Mouse (Mus musculus) liver, adult 2 months (tissue): ENCODE data around the gene Mipep. TPM values are rescaled to one million over a fixed set of nuclear protein-coding genes. Genes with fewer than 3 reads are reported as not detected.
A peak's percentile ranks its signal among the peaks of the same experiment; 100 is the strongest.

Experiments used
- DNase-seq: peaks from one replicate; pipeline ENCODE4 v3.0.0-alpha.2; 2011; ENCODE audit warnings: low read depth, low spot score; ENCODE audit errors: extremely low read depth
- H3K27ac ChIP-seq: fragments of 200-500 bp; replicated peaks from 2 replicates; pipeline ENCODE4 v1.5.1; 2012; ENCODE audit warnings: low read depth, mild to moderate bottlenecking, control low read depth, inconsistent platforms, low read length; ENCODE audit not compliant: insufficient read depth
- H3K27me3 ChIP-seq: fragments of 200-500 bp; 2 replicates; pipeline ENCODE4 v1.6.1; 2012; ENCODE audit warnings: mild to moderate bottlenecking, moderate library complexity, low read length, inconsistent platforms; ENCODE audit not compliant: control insufficient read depth, insufficient read depth
- H3K36me3 ChIP-seq: fragments of 200-500 bp; 2 replicates; pipeline ENCODE4 v1.6.1; 2012; ENCODE audit warnings: low read length, inconsistent platforms; ENCODE audit not compliant: control insufficient read depth, insufficient read depth
- H3K4me1 ChIP-seq: fragments of 200-500 bp; 2 replicates; pipeline ENCODE4 v1.6.1; 2011; ENCODE audit warnings: low read length; ENCODE audit not compliant: control insufficient read depth, insufficient read depth
- H3K4me3 ChIP-seq: fragments of 200-500 bp; 2 replicates; pipeline ENCODE4 v1.5.1; 2011; ENCODE audit warnings: low read depth, mild to moderate bottlenecking, control low read depth, low read length, moderate library complexity; ENCODE audit not compliant: insufficient read depth
- H3K79me2 ChIP-seq: fragments of 200-500 bp; 2 replicates; pipeline ENCODE4 v1.6.1; 2012; ENCODE audit warnings: inconsistent platforms, mild to moderate bottlenecking, low read length, moderate library complexity; ENCODE audit not compliant: control insufficient read depth, insufficient read depth
- H3K9ac ChIP-seq: fragments of 200-500 bp; 2 replicates; pipeline ENCODE4 v1.6.1; 2012; ENCODE audit warnings: low read depth, mild to moderate bottlenecking, control low read depth, inconsistent platforms, low read length
- CTCF ChIP-seq: fragments of 200-500 bp; IDR thresholded peaks from 2 replicates; pipeline ENCODE4 v1.5.1; 2011; ENCODE audit warnings: low read depth, low read length, control low read depth
- POLR2A ChIP-seq: fragments of 200-500 bp; IDR thresholded peaks from 2 replicates; pipeline ENCODE4 v1.6.1; 2011; ENCODE audit warnings: low read length, control low read depth; ENCODE audit not compliant: insufficient read depth; ENCODE audit errors: extremely low read depth
- WGBS: fragments of 180-500 bp; shearing (Covaris S2); methylation state at CpG from one replicate; pipeline ENCODE4 v1.1.7; 2018; 5-methylcytosine and 5-hydroxymethylcytosine counted together
- polyA plus RNA-seq: library from polyadenylated mRNA; depleted of rRNA; stranded (reverse); fragments of >200 nt; gene quantifications from 2 replicates; pipeline ENCODE4 v1.2.3, GENCODE M21; 2012; rRNA removed
- total RNA-seq: library from RNA; depleted of rRNA; stranded (reverse); fragments of >200 nt; gene quantifications from 2 replicates; pipeline ENCODE4 v1.2.3, GENCODE M21; 2014; rRNA removed

Gene Mipep
- total RNA-seq (26.0 and 30.1 TPM in 2 replicates), polyA plus RNA-seq (13.9 and 15.2 TPM in 2 replicates)

GRCm38 (mm10) chr14:60784427-60785315 lies at the start of gene Mipep:
Gene Mipep (plus strand): TSS chr14:60784573.
- Histone ChIP-seq H3K4me3 (peak within 1 kb of the TSS; percentile 64), H3K36me3 (peaks cover 2% of the 10 kb centered on the region; the same call in 1 of the 2 replicates), H3K4me1 (0 out of 2 replicates have a peak, but pooled peaks cover 2% of the 10 kb centered on the region), H3K27ac (0 out of 2 replicates have a peak within 1 kb of the TSS, but pooled peaks have one; percentile 8), H3K27me3 (no peaks in the 10 kb centered on the region), H3K79me2 (no peaks in the 10 kb centered on the region), H3K9ac (peak within 1 kb of the TSS; percentile 82)
- DNase-seq: peak; percentile 82
- TF ChIP-seq CTCF: peak; percentile 94
- no peak for TF ChIP-seq POLR2A
- WGBS: under 1% methylated on average over 61 of the region's 61 CpGs

DNA sequence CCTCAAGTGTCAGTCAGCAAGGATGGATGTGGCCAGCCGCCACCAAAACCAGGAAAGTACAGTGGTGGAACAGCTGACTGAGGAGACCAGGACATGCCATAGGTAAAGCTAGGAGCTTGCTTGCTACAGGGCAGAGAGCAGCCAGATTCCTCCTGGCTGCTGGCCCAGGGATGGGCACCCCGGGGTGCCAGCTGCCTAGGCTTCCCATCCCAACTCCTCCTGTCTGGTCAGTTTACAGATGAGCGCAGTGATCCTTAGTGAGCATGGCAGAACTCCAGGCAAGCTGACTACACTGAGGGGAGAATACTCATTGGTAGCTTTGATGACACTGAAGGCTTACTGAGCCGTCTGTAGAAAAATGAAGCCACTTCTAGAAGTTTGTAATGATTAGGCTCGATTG lies 49.2 kb upstream of the Mipep start:
- no peak for TF ChIP-seq POLR2A
- TF ChIP-seq CTCF: no peak
- no peak overlapping the region for H3K27ac ChIP-seq
- H3K4me3 ChIP-seq: no peak overlapping the region
- H3K4me1 ChIP-seq: peaks cover 2% of the 10 kb centered on the region; the same call in 1 of the 2 replicates
- no peaks in the 10 kb centered on the region; the same call in 1 of the 2 replicates for H3K79me2 ChIP-seq
- H3K27me3 ChIP-seq: no peaks in the 10 kb centered on the region
- DNase-seq: no peak
- no peak overlapping the region for H3K9ac ChIP-seq
- H3K36me3 ChIP-seq: no peaks in the 10 kb centered on the region; the same call in 1 of the 2 replicates
- 65% methylated on average over 5 of the region's 5 CpGs for WGBS

- 64% methylated on average over 13 of the region's 13 CpGs for WGBS
Measured at GRCm38 (mm10) chr14:60735848-60736547, 48.4 kb upstream of the Mipep start.

GRCm38 (mm10) chr14:60736591-60737192 lies 47.7 kb upstream of the Mipep start:
- peaks cover 2% of the 10 kb centered on the region; the same call in 1 of the 2 replicates for H3K4me1 ChIP-seq
- WGBS: 38% methylated on average over 4 of the region's 4 CpGs
- H3K9ac ChIP-seq: no peak overlapping the region; the same call in 1 of the 2 replicates
- no peaks in the 10 kb centered on the region for H3K27me3 ChIP-seq
- H3K4me3 ChIP-seq: no peak overlapping the region
- no peaks in the 10 kb centered on the region; the same call in 1 of the 2 replicates for H3K79me2 ChIP-seq
- DNase-seq: peak; percentile 33
- TF ChIP-seq POLR2A: no peak
- TF ChIP-seq CTCF: no peak
- no peaks in the 10 kb centered on the region; the same call in 1 of the 2 replicates for H3K36me3 ChIP-seq
- H3K27ac ChIP-seq: peak overlapping the region; percentile 34; the same call in 1 of the 2 replicates

More at GRCm38 (mm10) chr14:60735848-60736547, 48.4 kb upstream of the Mipep start:
- no peak overlapping the region for H3K27ac ChIP-seq
- H3K27me3 ChIP-seq: no peaks in the 10 kb centered on the region
- H3K4me3 ChIP-seq: no peak overlapping the region
- no peak for DNase-seq
- no peaks in the 10 kb centered on the region; the same call in 1 of the 2 replicates for H3K79me2 ChIP-seq
- no peak for TF ChIP-seq POLR2A
- TF ChIP-seq CTCF: no peak
- H3K9ac ChIP-seq: no peak overlapping the region
- peaks cover 2% of the 10 kb centered on the region; the same call in 1 of the 2 replicates for H3K4me1 ChIP-seq
- H3K36me3 ChIP-seq: no peaks in the 10 kb centered on the region; the same call in 1 of the 2 replicates

GRCm38 (mm10) chr14:60737202-60737611 lies 47.2 kb upstream of the Mipep start:
- DNase-seq: no peak

More at GRCm38 (mm10) chr14:60737202-60737611, 47.2 kb upstream of the Mipep start:
- 44% methylated on average over 7 of the region's 7 CpGs for WGBS
- Histone ChIP-seq H3K9ac (no peak overlapping the region), H3K27me3 (no peaks in the 10 kb centered on the region), H3K79me2 (no peaks in the 10 kb centered on the region; the same call in 1 of the 2 replicates), H3K4me1 (peaks cover 2% of the 10 kb centered on the region; the same call in 1 of the 2 replicates), H3K27ac (peak overlapping the region; percentile 29; the same call in 1 of the 2 replicates), H3K36me3 (no peaks in the 10 kb centered on the region), H3K4me3 (no peak overlapping the region)
- TF ChIP-seq CTCF (no peak), POLR2A (no peak)
